In genomic region chr11:20913598-20914296, GRCm38 (mm10) we compare ENCODE assay signal across 8 mouse cellular contexts.
DNase-seq lines count a peak whose midpoint lies in the region; ATAC-seq and TF ChIP-seq lines count a peak whose summit lies in the region.

No protein-coding gene starts in this region.

- H3K4me3 ChIP-seq in hindbrain, postnatal 0 days (ENCODE audit: low read length): no peak overlapping the region

- peak; percentile 98 for TF ChIP-seq CTCF in hindbrain, postnatal 0 days (IDR thresholded peaks at IDR 0.05; ENCODE audit: low read depth)

- peak; percentile 87 for DNase-seq in ZHBTc4 (ENCODE audit: low read depth, low spot score)
- peak; percentile 92 to 94 for DNase-seq in cerebellum, postnatal 14 days
- peak; percentile 78 to 86 for DNase-seq in frontal cortex, postnatal 25 days (ENCODE audit: low spot score in 2 of 2)
- peak; percentile 92 for DNase-seq in hindbrain, postnatal 0 days (ENCODE audit: low spot score)
- DNase-seq in left cerebral cortex, adult 11 months (ENCODE audit: low spot score): peak; percentile 49
- peak; percentile 82 for DNase-seq in right cerebral cortex, adult 18-20 months
- peak; percentile 49 for DNase-seq in urinary bladder, postnatal 10 days (ENCODE audit: low spot score)

- no peaks in the 10 kb centered on the region for H3K27me3 ChIP-seq in hindbrain, postnatal 0 days (ENCODE audit: insufficient read depth, low read length)

- H3K36me3 ChIP-seq in hindbrain, postnatal 0 days (ENCODE audit: insufficient read depth, low read length): no peaks in the 10 kb centered on the region

- no peak overlapping the region for H3K9ac ChIP-seq in hindbrain, postnatal 0 days (replicated peaks; ENCODE audit: low read length)

- 0 out of 2 replicates have a peak, but pooled peaks cover 3% of the 10 kb centered on the region for H3K4me1 ChIP-seq in hindbrain, postnatal 0 days (ENCODE audit: insufficient read depth, low read length)

- H3K4me2 ChIP-seq in hindbrain, postnatal 0 days (ENCODE audit: low read depth, low read length): no peak overlapping the region

- H3K27ac ChIP-seq in hindbrain, postnatal 0 days: no peak overlapping the region

- no peaks in the 10 kb centered on the region for H3K9me3 ChIP-seq in hindbrain, postnatal 0 days (ENCODE audit: low read length)

- ATAC-seq in hindbrain, postnatal 0 days: peak; percentile 42
- ATAC-seq in megakaryocyte, adult 5-6 weeks (ENCODE audit: poor library complexity, severe bottlenecking): peak; percentile 82

- WGBS in hindbrain, postnatal 0 days: 27% methylated on average over 8 of the region's 8 CpGs
